Mouse (Mus musculus) stomach, embryonic 14.5 days (tissue): ENCODE results near the gene Aloxe3. TPM values are rescaled to one million over a fixed set of nuclear protein-coding genes. Genes with fewer than 3 reads are reported as not detected.

Source experiments
- ATAC-seq: fragments of 200-750 bp; cut with Nextera tagmentation; 2 replicates; pipeline ENCODE4 v1.8.0; 2017; ENCODE audit warnings: low read depth, moderate TSS enrichment; ENCODE audit not compliant: insufficient number of reproducible peaks, insufficient read depth, low FRiP score
- H3K27ac ChIP-seq: fragments of 300-500 bp; sonication (generic); 2 replicates; pipeline ENCODE4 v1.5.1; 2014; ENCODE audit warnings: mild to moderate bottlenecking, low read length, moderate library complexity, mixed read lengths
- H3K27me3 ChIP-seq: fragments of 300-500 bp; sonication (generic); 2 replicates; pipeline ENCODE4 v1.6.1; 2014; ENCODE audit warnings: low read length, control low read depth, mixed read lengths; ENCODE audit not compliant: control insufficient read depth, insufficient read depth
- H3K36me3 ChIP-seq: fragments of 300-500 bp; sonication (generic); 2 replicates; pipeline ENCODE4 v1.6.1; 2014; ENCODE audit warnings: mild to moderate bottlenecking, control low read depth, low read length, moderate library complexity, mixed read lengths; ENCODE audit not compliant: control insufficient read depth, insufficient read depth
- H3K4me1 ChIP-seq: fragments of 300-500 bp; sonication (generic); 2 replicates; pipeline ENCODE4 v1.6.1; 2014; ENCODE audit warnings: low read length, control low read depth, mixed read lengths; ENCODE audit not compliant: control insufficient read depth, insufficient read depth
- H3K4me2 ChIP-seq: fragments of 300-500 bp; sonication (generic); replicated peaks from 2 replicates; pipeline ENCODE4 v1.6.1; 2014; ENCODE audit warnings: low read depth, low read length, control low read depth
- H3K4me3 ChIP-seq: fragments of 300-500 bp; sonication (generic); 2 replicates; pipeline ENCODE4 v1.5.1; 2014; ENCODE audit warnings: low read depth, low read length, control low read depth
- H3K9ac ChIP-seq: fragments of 300-500 bp; sonication (generic); replicated peaks from 2 replicates; pipeline ENCODE4 v1.6.1; 2014; ENCODE audit warnings: low read depth, mild to moderate bottlenecking, control low read depth, low read length, moderate library complexity, mixed read lengths
- H3K9me3 ChIP-seq: fragments of 300-500 bp; sonication (generic); 2 replicates; pipeline ENCODE4 v1.6.1; 2016; ENCODE audit warnings: low read depth, low read length, control low read depth; ENCODE audit not compliant: control insufficient read depth
- WGBS: fragments of 180-500 bp; shearing (Covaris S2); extraction: QIAGEN DNeasy Blood & Tissue Kit; methylation state at CpG from one replicate; pipeline ENCODE4 v1.1.7; 2014; 5-methylcytosine and 5-hydroxymethylcytosine counted together
- polyA plus RNA-seq: library from polyadenylated mRNA; unstranded; fragments of >200 nt; fragmentation: Nextera tagmentation; extraction: Ambion mirVana; gene quantifications from 2 replicates; pipeline ENCODE4 v1.2.1, GENCODE M21; 2014

The Aloxe3 gene
- polyA plus RNA-seq, 1 experiment from 2014 or later: 0.29 TPM

DNA sequence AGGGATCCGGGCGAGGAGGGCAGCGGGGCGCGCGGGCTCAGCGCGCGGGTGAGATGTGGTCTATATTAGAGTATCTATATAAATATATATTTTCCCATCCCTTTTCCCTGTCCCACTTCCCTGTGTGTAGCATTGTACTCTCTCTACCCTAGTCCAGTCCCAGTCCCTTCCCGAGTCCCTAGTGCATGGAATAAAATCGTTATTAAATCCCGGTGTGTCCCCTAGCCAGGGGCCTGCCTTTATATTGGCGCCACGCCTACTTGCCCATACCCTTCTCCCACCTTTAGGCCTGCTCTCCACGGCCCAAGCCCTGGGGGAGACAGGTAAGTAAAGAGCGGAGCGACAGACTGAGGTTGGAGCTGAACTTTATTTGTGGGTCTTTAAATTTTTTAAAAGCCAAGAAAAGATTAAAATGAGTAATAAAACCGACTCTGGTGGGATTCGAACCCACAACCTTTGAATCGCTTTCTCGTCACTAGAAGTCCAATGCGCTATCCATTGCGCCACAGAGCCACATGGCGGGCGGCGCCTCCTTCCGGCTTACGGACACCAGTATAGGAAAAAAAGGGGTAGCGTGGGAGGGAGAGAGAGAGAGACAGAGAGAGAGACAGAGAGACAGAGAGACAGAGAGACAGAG is 2.5 kb upstream of the Aloxe3 start:
- H3K4me2 ChIP-seq: peak overlapping the region; percentile 94
- WGBS: under 1% methylated on average over 29 of the region's 29 CpGs
- H3K9ac ChIP-seq: peak overlapping the region; percentile 60
- no peaks in the 10 kb centered on the region for H3K27me3 ChIP-seq
- peak overlapping the region; percentile 70 for H3K4me3 ChIP-seq
- 0 out of 2 replicates have a peak, but pooled peaks have one; percentile 2 for ATAC-seq
- peaks cover 17% of the 10 kb centered on the region for H3K4me1 ChIP-seq
- no peaks in the 10 kb centered on the region for H3K36me3 ChIP-seq
- peak overlapping the region; percentile 87; the same call in 1 of the 2 replicates for H3K27ac ChIP-seq
- H3K9me3 ChIP-seq: no peaks in the 10 kb centered on the region

DNA sequence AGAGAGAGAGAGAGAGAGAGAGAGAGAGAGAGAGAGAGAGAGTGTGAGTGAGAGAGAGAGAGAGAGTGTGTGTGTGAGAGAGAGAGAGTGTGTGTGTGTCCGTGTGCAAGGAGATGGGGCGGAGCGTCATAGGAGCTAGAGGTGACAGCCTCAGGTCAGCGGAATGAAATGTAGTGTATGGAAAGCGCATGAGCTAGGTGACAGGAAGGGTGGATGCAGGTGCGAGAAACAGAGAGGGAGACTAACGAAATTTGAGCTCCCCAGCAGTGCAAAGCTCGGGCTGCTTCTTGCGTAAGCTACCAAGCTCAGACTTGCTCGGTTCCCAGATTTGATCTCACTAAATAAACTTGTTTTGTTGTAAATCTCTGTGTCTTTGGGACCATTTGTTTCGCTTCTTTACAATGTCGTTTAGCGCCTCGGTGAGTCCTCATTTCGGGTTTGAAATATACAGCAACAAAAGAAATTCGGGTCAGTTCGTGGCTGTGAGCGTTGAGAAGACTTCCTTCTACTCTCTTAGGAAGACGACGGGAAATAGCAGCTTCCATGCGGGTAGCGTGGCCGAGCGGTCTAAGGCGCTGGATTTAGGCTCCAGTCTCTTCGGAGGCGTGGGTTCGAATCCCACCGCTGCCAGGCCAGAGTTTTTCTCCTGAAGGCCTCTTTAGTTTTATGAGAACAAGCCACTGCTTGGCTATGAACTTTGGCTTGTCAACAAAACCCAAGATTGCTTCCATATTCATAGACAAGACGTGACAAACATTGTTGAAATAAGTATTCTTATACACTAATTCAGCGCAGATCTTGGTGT is 1.8 kb upstream of the Aloxe3 start:
- H3K4me3 ChIP-seq: peak overlapping the region; percentile 70
- H3K4me2 ChIP-seq: peak overlapping the region; percentile 94
- H3K27me3 ChIP-seq: no peaks in the 10 kb centered on the region
- ATAC-seq: peak; percentile 53; the same call in 1 of the 2 replicates
- WGBS: under 1% methylated on average over 31 of the region's 31 CpGs
- peak overlapping the region; percentile 25; the same call in 1 of the 2 replicates for H3K9ac ChIP-seq
- H3K27ac ChIP-seq: peak overlapping the region; percentile 80
- no peaks in the 10 kb centered on the region for H3K36me3 ChIP-seq
- H3K9me3 ChIP-seq: no peaks in the 10 kb centered on the region
- peaks cover 16% of the 10 kb centered on the region for H3K4me1 ChIP-seq

DNA sequence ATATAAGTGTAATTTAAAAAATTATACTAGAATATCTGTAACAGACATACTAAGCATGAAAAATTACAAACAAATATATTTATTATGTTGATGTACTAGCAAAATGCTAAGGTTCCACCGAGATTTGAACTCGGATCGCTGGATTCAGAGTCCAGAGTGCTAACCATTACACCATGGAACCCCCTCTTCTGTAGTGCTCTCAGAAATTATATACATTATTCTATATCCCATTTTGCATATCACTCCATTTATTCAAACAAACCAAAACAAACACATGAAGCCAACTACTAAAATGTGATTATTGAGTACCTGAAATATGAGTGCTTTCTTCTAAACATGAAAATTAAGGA is 1.2 kb upstream of the Aloxe3 start:
- Histone ChIP-seq H3K9me3 (no peaks in the 10 kb centered on the region), H3K27me3 (no peaks in the 10 kb centered on the region), H3K4me1 (peaks cover 11% of the 10 kb centered on the region), H3K27ac (no peak overlapping the region), H3K4me2 (0 out of 2 replicates have a peak overlapping the region, but pooled peaks have one; percentile 94), H3K4me3 (peak overlapping the region; percentile 70), H3K36me3 (no peaks in the 10 kb centered on the region), H3K9ac (no peak overlapping the region)
- WGBS: 2% methylated on average over 3 of the region's 3 CpGs
- ATAC-seq: peak; percentile 16; the same call in 1 of the 2 replicates

DNA sequence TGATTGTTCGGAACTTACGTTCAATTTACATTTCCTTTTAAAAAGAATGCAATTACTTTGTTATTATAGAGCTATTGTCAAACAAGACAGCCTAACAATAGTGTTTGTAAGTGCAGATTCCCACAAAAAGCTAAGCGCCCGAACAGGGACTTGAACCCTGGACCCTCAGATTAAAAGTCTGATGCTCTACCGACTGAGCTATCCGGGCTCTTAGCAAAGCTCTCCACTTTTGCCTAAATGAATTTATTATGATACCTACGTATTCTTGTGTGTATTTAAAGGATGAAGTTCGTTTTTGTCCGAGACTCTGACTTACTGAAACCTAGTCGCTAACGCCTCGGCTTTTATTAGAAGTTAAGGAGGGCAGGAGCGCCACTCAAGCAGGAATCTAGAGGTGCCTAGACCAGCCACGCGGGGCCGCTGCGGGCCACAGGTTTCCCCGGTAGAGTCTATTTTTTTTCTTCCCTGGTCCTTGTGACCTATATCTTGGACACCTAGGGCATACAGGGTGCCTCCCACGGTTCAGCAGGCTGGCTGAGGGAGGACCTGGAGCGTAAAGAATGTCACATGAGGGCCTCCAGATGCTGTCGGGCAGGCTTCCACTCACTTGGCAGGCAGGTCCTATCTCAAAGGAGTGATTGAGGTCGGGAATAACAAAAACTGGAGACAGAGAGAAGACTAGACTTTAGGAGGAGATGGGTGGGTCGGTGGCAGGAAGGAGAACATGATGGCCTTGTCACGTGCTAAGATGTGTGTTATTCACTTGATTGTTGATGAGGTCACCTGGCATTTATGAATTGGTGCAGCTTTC is 450 bp upstream of the Aloxe3 start:
- Histone ChIP-seq H3K27me3 (no peaks in the 10 kb centered on the region), H3K9me3 (no peaks in the 10 kb centered on the region), H3K4me3 (peak overlapping the region; percentile 48), H3K27ac (peak overlapping the region; percentile 56), H3K4me2 (peak overlapping the region; percentile 79), H3K36me3 (no peaks in the 10 kb centered on the region), H3K4me1 (peaks cover 6% of the 10 kb centered on the region), H3K9ac (peak overlapping the region; percentile 19; the same call in 1 of the 2 replicates)
- under 1% methylated on average over 24 of the region's 24 CpGs for WGBS
- ATAC-seq: peak; percentile 25

DNA sequence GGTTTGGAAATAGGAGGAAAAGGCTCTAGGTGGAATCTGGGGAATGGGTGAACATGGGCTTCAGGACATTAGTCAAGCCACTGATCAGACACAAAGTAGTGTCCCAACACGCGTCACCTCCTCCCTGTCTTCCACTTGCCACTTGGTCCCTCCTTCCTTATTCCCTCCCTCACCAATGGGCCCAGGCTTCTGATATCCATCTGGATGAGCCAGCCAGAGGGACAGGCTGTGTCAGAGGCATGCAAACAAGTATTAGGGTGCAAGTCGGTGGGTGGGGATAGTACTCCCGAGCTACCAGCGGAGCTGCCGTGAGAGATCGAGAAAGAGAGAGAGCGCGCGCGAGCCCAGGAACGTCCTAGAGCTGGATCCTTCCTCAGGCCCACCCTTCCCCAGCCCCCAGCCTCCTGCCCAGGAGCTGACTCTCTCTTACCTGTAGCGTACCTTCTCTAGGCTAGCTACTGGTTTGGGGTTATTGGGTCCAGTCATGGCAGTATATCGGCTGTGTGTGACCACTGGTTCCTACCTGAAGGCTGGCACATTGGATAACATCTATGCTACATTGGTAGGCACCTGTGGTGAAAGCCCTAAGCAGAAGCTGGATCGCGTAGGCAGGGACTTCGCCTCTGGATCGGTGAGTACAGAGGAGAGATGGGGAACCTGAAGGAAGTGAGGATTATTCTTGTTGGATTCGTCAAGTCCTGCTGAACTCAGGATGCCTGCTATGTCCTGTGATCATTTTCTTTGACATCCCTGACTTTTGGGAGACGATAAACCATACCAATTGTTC is 416 bp downstream of the Aloxe3 start:
- no peaks in the 10 kb centered on the region for H3K27me3 ChIP-seq

DNA sequence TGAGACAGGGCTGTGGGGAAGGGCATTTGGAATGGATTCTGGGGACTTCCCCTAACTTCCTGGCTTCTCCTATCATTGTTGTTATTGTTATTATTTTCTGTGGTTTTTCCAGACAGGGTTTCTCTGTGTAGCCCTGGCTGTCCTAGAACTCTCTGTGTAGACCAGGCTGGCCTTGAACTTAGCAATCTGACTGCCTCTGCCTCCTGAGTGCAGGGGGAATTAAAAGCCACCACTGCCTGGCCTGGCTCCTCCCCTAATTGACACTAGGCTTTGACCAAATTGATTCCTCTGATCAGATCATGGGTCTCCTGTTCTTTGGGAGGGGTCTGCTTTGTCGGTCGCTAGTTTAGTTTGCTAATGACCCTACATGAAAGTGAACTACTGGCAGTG is 1.0 kb downstream of the Aloxe3 start:
- WGBS: 45% methylated on average over 2 of the region's 2 CpGs
- no peaks in the 10 kb centered on the region for H3K36me3 ChIP-seq
- H3K4me3 ChIP-seq: no peak overlapping the region
- H3K27me3 ChIP-seq: no peaks in the 10 kb centered on the region
- no peak for ATAC-seq
- no peaks in the 10 kb centered on the region for H3K9me3 ChIP-seq
- H3K4me1 ChIP-seq: no peaks in the 10 kb centered on the region; the same call in 1 of the 2 replicates
- no peak overlapping the region for H3K4me2 ChIP-seq
- no peak overlapping the region for H3K9ac ChIP-seq
- H3K27ac ChIP-seq: no peak overlapping the region

More for the DNA sequence above, 416 bp downstream of the Aloxe3 start:
- Histone ChIP-seq H3K4me2 (peak overlapping the region; percentile 79), H3K27ac (no peak overlapping the region), H3K9me3 (no peaks in the 10 kb centered on the region), H3K9ac (peak overlapping the region; percentile 19; the same call in 1 of the 2 replicates), H3K4me1 (no peaks in the 10 kb centered on the region; the same call in 1 of the 2 replicates), H3K4me3 (peak overlapping the region; percentile 48), H3K36me3 (no peaks in the 10 kb centered on the region)
- 12% methylated on average over 20 of the region's 20 CpGs for WGBS
- ATAC-seq: no peak

GRCm38 (mm10) chr11:69128426-69129122 is 2.9 kb downstream of the Aloxe3 start:
- 59% methylated on average over 8 of the region's 8 CpGs for WGBS
- no peak overlapping the region for H3K27ac ChIP-seq
- no peak overlapping the region for H3K9ac ChIP-seq
- H3K27me3 ChIP-seq: no peaks in the 10 kb centered on the region
- no peak overlapping the region for H3K4me3 ChIP-seq
- no peak for ATAC-seq
- no peak overlapping the region for H3K4me2 ChIP-seq
- no peaks in the 10 kb centered on the region for H3K36me3 ChIP-seq
- H3K9me3 ChIP-seq: no peaks in the 10 kb centered on the region
- H3K4me1 ChIP-seq: no peaks in the 10 kb centered on the region; the same call in 1 of the 2 replicates
